Mouse (Mus musculus): ENCODE measurements around the gene Aoc2.
"Not testable (repeated sequence)": the region's sequence is repeated elsewhere in the genome, so short reads cannot be mapped to it uniquely, and the experiment has no call there.

Gene Aoc2

DNA sequence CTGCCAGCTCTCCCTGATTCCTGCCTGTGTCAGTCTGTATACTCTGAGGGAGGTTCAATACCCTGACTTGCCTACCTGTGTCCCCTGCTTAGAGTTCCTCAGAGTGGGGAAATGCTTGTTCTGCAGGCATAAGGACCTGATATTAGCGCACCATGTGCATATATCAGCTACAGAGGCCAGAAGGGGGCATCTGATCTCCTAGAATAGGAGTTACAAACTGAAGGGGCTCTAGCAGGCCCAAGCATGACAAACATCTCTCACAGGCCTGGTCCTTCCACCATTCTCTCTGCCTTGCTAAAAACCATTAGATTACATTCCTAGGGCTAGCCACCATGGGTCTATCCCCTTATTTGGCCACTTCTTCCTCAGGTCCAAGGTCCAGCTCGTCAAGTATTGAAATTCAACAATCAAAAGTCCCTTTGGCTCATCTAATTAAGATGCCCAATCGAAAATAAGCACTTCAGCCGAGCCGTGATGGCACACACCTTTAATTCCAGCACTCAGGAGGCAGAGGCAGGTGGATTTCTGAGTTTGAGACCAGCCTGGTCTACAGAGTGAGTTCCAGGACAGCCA, 29.7 kb downstream of the Aoc2 start:
- no peak for DNase-seq (ENCODE audit: low spot score in 2 of 2)

DNA sequence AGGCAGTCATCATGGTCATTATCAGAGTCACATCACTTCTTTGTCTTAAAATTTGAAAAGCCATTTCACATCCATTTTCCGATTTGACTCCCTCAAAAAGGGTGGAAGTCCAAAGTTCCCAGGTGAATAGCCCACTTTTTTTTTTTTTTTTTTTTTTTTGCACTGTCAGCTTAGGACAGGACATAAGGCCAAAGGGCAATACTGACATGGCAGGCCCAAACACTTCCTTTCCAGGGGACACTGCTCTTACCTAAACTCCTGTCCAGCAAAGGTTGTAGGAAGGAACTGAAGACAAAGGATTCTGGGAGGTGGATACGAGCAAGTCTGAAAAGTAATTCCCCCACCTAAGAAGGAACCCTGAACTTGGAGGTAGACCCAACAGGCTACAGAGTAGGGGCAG, 31.1 kb downstream of the Aoc2 start:
- no peak for DNase-seq (ENCODE audit: low spot score in 2 of 2)

DNA sequence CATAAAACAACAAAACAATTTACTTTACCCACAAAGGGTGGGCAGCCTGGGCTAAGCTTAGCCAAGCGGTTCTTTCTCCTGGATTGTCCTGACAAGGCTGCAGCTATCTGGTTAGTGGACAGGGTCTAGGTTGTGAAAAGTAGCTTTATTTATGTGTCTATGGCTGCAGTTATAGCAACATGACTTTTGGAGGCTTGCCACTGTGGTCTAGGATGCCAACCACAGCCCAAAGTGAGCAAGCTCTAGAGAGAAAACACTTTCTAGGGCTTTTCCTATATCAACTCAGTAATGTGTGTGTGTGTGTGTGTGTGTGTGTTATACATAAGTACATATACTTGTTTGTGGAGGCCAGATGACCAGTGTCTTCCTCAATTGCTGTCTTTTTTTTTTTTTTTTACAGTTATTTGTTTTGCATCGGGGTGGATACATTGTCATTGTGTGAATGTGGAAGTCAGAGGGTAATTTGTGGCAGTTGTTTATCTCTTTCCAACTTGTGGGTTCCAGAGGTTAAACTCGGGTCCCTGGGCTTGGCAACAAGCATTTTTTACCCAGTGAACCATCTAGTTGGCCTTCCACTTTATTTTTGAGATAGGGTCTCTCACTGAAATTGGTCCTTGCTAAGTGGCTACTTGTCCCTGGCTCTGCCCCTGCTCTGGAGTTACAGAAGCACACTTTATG, 32.8 kb downstream of the Aoc2 start:
- no peak for DNase-seq (ENCODE audit: low spot score in 2 of 2)

DNA sequence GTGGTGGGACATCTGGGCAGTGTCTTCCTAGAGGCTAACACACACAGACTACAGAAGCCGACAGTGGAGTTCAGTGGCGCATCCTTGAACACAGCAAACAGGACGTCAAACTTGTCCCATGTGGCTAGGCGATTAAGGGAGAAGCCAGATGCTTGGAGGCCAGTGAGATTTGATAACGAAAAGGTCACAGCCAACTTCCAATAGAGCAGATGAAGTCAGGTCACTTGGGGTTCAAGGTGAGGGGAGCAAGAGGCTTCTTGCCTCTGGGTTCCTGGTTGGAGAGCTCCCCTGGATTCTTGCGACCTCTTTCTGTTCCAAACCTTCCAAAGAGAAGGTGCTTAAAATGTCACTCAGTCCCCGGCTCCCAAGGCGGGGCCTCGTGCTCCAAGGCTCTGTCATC, 34.9 kb downstream of the Aoc2 start:
- no peak for DNase-seq (ENCODE audit: low spot score in 2 of 2)

DNA sequence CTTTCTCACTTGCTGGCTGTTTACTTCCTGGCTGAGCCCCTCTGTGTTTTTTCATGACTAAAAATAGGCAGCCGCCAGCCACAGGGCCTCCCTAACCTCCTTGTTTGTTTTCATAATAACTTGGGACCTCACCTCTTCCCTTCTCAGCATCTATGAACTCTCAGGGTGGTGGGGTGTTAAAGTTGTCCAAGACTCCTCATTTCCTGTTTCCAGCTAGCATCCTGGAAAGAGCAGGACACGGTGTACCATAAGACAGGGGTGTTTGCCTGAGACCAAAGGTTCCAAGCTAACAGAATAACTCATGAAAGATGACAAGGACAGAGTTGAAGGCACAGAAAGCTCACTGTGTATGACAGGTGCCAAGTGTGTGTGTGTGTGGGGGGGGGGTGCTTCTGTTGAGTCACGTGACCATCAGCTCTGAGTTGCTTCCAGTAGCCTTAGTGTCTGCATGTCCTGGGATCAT, 35.8 kb downstream of the Aoc2 start:
- DNase-seq (ENCODE audit: low spot score in 2 of 2), result no peak

DNA sequence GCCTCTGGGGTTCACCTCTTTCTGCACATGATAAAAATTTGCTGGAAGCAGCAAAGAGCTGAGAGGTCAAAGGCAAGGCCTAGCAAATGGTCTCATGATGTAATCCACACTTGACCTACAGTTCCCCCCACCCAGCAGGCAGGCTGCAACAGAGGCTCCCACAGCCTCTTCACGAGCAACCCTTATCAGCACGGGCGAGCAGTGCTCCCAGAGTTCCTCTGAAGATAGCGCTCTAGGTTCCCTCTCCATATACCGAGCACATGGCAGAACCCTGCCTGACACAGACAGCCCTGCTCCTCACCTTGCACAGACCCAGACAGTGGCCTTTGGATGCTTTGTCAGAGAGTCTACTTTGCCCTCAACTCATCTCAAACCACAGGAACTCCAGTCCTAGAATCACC, 39.7 kb downstream of the Aoc2 start:
- DNase-seq (ENCODE audit: low spot score in 2 of 2), result no peak

DNA sequence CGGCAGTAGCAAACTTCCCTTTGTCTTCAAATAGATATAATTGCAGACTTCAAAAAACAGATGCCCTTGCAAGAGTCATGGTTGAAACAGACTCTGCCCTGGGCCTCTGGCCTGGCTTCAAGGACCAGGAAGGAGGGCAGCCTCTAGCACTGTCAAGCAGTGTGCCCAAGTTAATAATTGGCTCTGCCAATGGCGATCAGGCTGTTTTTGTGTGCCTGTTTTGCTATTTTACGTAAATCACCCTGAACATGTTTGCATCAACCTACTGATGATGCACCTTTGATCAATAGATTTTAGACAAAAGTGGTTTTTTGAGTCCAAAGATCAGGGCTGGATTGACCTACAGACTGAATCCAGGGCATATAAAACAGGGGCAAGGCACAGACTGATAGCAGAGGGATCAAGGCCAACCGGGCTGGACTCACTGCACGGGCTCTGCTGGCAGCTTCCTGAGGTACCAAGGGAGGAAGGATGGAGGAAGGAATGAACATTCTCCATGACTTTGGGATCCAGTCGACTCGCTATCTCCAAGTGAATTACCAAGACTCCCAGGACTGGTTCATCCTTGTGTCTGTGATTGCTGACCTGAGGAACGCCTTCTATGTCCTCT, 42.6 kb downstream of the Aoc2 start, which contains the start of gene G6pc:
Gene G6pc, plus strand, starts transcription at position 236 of the 610 bp plus-strand sequence.
- no peak for DNase-seq (ENCODE audit: low spot score in 2 of 2)

DNA sequence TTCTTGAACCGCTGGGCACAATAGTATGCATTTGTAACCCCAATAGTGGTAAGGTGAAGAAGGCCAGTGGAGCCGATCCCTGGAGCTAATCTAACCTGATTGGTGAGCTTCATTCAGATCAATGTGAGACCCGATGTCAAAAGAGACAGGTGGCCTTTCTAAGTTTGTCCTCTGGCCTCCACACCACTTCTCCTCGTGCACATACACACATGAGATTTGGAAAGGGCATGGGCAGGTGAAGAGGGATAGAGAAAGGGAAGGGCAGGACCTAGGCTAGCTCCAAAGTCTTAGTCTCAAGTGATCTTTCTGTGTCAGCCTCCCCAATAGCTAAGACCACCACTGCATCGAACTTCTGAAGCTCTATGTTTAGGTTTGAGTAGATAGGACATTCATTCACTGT, 45.3 kb downstream of the Aoc2 start:
- no peak for DNase-seq (ENCODE audit: low spot score in 2 of 2)

DNA sequence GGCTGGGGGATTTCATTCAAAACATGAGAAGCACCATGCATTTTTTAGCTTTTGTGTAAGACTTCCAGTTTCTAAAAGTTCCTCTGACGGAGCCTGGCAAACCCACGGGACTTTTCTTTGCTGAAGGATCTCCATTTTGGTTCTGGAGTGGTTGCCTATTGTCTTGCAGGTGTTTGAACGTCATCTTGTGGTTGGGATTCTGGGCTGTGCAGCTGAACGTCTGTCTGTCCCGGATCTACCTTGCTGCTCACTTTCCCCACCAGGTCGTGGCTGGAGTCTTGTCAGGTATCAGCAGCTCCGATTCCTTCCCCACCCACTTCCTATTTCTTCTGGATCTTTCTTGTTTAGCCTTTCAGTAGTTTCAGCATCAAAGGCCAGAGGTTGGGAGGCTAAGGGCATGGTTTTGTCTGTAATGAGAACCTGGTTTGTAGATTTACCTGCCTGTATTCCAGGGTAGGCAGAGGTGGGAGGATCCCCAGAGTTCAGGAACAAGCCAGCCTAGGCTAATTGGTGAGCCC, 49.6 kb downstream of the Aoc2 start:
- DNase-seq (ENCODE audit: low spot score in 2 of 2), result no peak

DNA sequence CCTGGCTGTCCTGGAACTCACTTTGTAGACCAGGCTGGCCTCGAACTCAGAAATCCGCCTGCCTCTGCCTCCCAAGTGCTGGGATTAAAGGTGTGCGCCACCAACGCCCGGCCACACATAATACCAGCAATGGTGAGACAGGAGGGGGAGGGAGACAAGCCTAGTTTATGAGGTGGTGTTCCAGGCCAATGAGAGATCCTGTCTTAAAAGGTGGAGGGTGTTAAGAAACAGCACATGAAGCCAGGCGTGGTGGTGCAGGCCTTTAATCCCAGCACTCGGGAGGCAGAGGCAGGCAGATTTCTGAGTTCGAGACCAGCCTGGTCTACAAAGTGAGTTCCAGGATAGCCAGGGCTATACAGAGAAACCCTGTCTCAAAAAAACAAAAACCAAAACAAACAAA, 53.3 kb downstream of the Aoc2 start:
- DNase-seq (ENCODE audit: low spot score in 2 of 2), result not testable (repeated sequence)

DNA sequence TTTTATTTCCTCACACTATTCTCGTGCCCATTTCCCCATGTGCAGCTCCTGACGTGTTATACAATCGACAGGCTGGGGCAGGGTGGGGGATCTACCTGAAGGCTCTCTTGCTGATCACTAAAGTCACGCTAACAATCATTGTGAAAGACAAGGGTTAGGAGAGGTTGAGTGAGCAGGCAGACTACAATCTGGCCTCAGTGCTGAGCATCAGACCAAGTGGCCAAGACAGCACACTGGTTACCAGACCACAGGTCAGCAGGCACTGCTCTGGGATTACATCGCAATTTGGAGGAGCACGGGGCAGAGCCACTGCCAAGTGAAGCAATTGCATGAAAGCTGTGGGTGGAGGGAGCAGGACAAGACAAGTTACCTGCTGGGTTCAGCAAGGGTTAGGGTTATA, 54.1 kb downstream of the Aoc2 start:
- DNase-seq (ENCODE audit: low spot score in 2 of 2), result no peak

All from right cerebral cortex, adult 2 months (tissue).